16 mouse cellular contexts compared by ENCODE assay signal in the genomic region with DNA sequence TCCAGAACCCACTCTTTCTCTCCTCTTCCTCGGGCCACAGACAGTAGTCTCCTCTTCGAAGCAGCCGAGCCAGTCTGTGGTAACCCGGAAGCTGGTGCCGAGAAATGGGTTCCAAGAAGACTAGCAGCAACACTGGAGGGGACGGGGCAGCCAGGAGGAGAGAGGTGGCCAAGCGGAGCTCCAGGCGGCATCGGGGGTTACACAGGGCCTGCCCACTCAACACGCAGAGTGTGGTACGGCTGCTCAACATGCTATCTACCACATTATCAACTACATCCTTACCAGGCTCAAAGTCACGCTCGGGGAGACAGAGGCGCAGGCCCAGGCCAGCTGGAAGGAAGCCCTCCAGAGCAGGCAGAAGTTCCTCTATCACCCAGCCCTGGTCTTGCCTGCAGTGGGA. TPM values are rescaled to one million over a fixed set of nuclear protein-coding genes. Genes with fewer than 3 reads are reported as not detected.
A peak's percentile ranks its signal among the peaks of the same experiment; 100 is the strongest.
DNase-seq lines count a peak whose midpoint lies in the region; ATAC-seq and TF ChIP-seq lines count a peak whose summit lies in the region.
"Had no signal": no experiment of that assay in that cellular context is flagged by ENCODE, and none has a peak within 500 bp of the region (broad histone marks: within the 10 kb centered on the region; RNA-seq: fewer than 3 reads in every experiment).

No protein-coding gene starts in this region.

- no peaks in the 10 kb centered on the region for H3K27me3 ChIP-seq in liver, adult 2 months (ENCODE audit: control insufficient read depth, insufficient read depth, low read length)
- H3K27me3 ChIP-seq in liver, embryonic 11.5 days (replicated peaks; ENCODE audit: control insufficient read depth, insufficient read depth, low read length): peaks cover 21% of the 10 kb centered on the region
- peaks cover 46% of the 10 kb centered on the region for H3K27me3 ChIP-seq in liver, embryonic 13.5 days
- no peaks in the 10 kb centered on the region for H3K27me3 ChIP-seq in splenic B cell, adult 2 months (ENCODE audit: control insufficient read depth, insufficient read depth, low read length, poor library complexity, severe bottlenecking)
- H3K27me3 ChIP-seq in heart, embryonic 12.5 days (replicated peaks): peaks cover 31% of the 10 kb centered on the region
- H3K27me3 ChIP-seq: neural tube, embryonic 13.5 days had no signal

- ATAC-seq in liver, embryonic 11.5 days (replicated peaks; ENCODE audit: low FRiP score): no peak
- peak; percentile 15 for ATAC-seq in CD4-positive, CD25-positive, alpha-beta regulatory T cell, adult 4 months
- ATAC-seq in liver, embryonic 13.5 days (ENCODE audit: low read depth): no peak; the same call in 1 of the 2 replicates
- ATAC-seq in heart, embryonic 12.5 days (ENCODE audit: insufficient number of reproducible peaks, low FRiP score): no peak
- ATAC-seq: forebrain, embryonic 16.5 days; intestine, postnatal 0 days had no signal

- no peaks in the 10 kb centered on the region for H3K36me3 ChIP-seq in liver, adult 2 months (ENCODE audit: control insufficient read depth, insufficient read depth, low read length)
- no peaks in the 10 kb centered on the region for H3K36me3 ChIP-seq in liver, embryonic 11.5 days (ENCODE audit: control insufficient read depth, insufficient read depth, low read length)
- H3K36me3 ChIP-seq in liver, embryonic 13.5 days: no peaks in the 10 kb centered on the region
- no peaks in the 10 kb centered on the region for H3K36me3 ChIP-seq in splenic B cell, adult 2 months (ENCODE audit: control insufficient read depth, insufficient read depth, low read length, poor library complexity, severe bottlenecking)
- no peaks in the 10 kb centered on the region for H3K36me3 ChIP-seq in heart, embryonic 12.5 days
- H3K36me3 ChIP-seq: neural tube, embryonic 13.5 days had no signal

- H3K4me2 ChIP-seq in liver, embryonic 11.5 days: no peak overlapping the region
- peak overlapping the region; percentile 34; the same call in 1 of the 2 replicates for H3K4me2 ChIP-seq in liver, embryonic 13.5 days
- H3K4me2 ChIP-seq in heart, embryonic 12.5 days: no peak overlapping the region
- H3K4me2 ChIP-seq: lung, embryonic 14.5 days; neural tube, embryonic 13.5 days had no signal

- no peak for DNase-seq in liver, adult 2 months (ENCODE audit: extremely low read depth, low read depth, low spot score)
- DNase-seq in liver, embryonic 11.5 days (ENCODE audit: low spot score): no peak
- DNase-seq in liver, embryonic 13.5 days: no peak
- peak; percentile 41 for DNase-seq in splenic B cell, adult 2 months (ENCODE audit: low read depth, low spot score)
- no peak for DNase-seq in heart, postnatal 36 days
- no peak for DNase-seq in right cerebral cortex, postnatal 4 days
- DNase-seq: cerebellum, postnatal 14 days; heart, postnatal 4 days; lung, embryonic 14.5 days had no signal

- TF ChIP-seq CTCF in liver, adult 2 months (IDR thresholded peaks at IDR 0.05; ENCODE audit: low read depth, low read length): no peak

- WGBS in liver, adult 2 months: 90% methylated on average over 14 of the region's 14 CpGs
- WGBS in liver, embryonic 11.5 days: 61% methylated on average over 14 of the region's 14 CpGs
- 43% methylated on average over 14 of the region's 14 CpGs for WGBS in liver, embryonic 13.5 days (ENCODE audit: insufficient replicate concordance)
- WGBS in heart, embryonic 12.5 days: 83% methylated on average over 14 of the region's 14 CpGs

- H3K4me1 ChIP-seq in liver, adult 2 months (ENCODE audit: control insufficient read depth, insufficient read depth, low read length): peaks cover 16% of the 10 kb centered on the region
- peaks cover 13% of the 10 kb centered on the region for H3K4me1 ChIP-seq in liver, embryonic 11.5 days (replicated peaks; ENCODE audit: control insufficient read depth, insufficient read depth, low read length)
- H3K4me1 ChIP-seq in liver, embryonic 13.5 days (replicated peaks): peaks cover 36% of the 10 kb centered on the region
- peaks cover 17% of the 10 kb centered on the region for H3K4me1 ChIP-seq in heart, embryonic 12.5 days (replicated peaks)

- no peak for TF ChIP-seq POLR2A in liver, adult 2 months (IDR thresholded peaks at IDR 0.05; ENCODE audit: extremely low read depth, insufficient read depth, low read length)

- H3K4me3 ChIP-seq in liver, adult 2 months (ENCODE audit: insufficient read depth, low read depth, low read length): peak overlapping the region; percentile 50
- no peak overlapping the region for H3K4me3 ChIP-seq in liver, embryonic 11.5 days (ENCODE audit: low read depth, low read length)
- no peak overlapping the region for H3K4me3 ChIP-seq in liver, embryonic 13.5 days (replicated peaks)
- H3K4me3 ChIP-seq in heart, embryonic 12.5 days: no peak overlapping the region
- H3K4me3 ChIP-seq: erythroblast, embryonic 14.5 days; neural tube, embryonic 13.5 days had no signal

- H3K27ac ChIP-seq in liver, adult 2 months (replicated peaks; ENCODE audit: insufficient read depth, low read depth, low read length): no peak overlapping the region; the same call in 1 of the 2 replicates
- H3K27ac ChIP-seq in liver, embryonic 11.5 days (ENCODE audit: low read depth, low read length): no peak overlapping the region
- no peak overlapping the region for H3K27ac ChIP-seq in liver, embryonic 13.5 days
- no peak overlapping the region for H3K27ac ChIP-seq in heart, embryonic 12.5 days (ENCODE audit: poor library complexity, severe bottlenecking)
- H3K27ac ChIP-seq: neural tube, embryonic 13.5 days had no signal

- no peaks in the 10 kb centered on the region for H3K79me2 ChIP-seq in liver, adult 2 months (ENCODE audit: control insufficient read depth, insufficient read depth, low read length)

- H3K9ac ChIP-seq in liver, adult 2 months (ENCODE audit: low read depth, low read length): peak overlapping the region; percentile 55
- H3K9ac ChIP-seq in liver, embryonic 11.5 days (ENCODE audit: low read depth, low read length): no peak overlapping the region
- no peak overlapping the region for H3K9ac ChIP-seq in liver, embryonic 13.5 days
- H3K9ac ChIP-seq in heart, embryonic 12.5 days: no peak overlapping the region
- H3K9ac ChIP-seq: lung, embryonic 14.5 days; neural tube, embryonic 13.5 days had no signal

- no peaks in the 10 kb centered on the region for H3K9me3 ChIP-seq in liver, embryonic 11.5 days (ENCODE audit: control insufficient read depth, low read length)
- no peaks in the 10 kb centered on the region for H3K9me3 ChIP-seq in liver, embryonic 13.5 days (replicated peaks)
- no peaks in the 10 kb centered on the region for H3K9me3 ChIP-seq in heart, embryonic 12.5 days (replicated peaks)
- H3K9me3 ChIP-seq: neural tube, embryonic 13.5 days had no signal

- intact Hi-C loops in heart, postnatal 36 days (cut with DNase I): loop anchor here (2.0 to 10.0 kb wide), 2 partner anchors 91 to 469 kb away; no protein-coding TSS in a partner anchor

RNA-seq across cellular contexts. Expression of gene Tlr12, which starts 2.7 kb away (rescaled TPM):
- total RNA-seq in liver, adult 2 months (2014; rRNA removed): 4.2 and 4.9 TPM in 2 replicates
- 3.1 and 5.5 TPM in 2 replicates for polyA plus RNA-seq in liver, adult 2 months (2012; rRNA removed)
- 0.81 and 0.88 TPM in 2 replicates for polyA plus RNA-seq in liver, embryonic 11.5 days (2014; fragmentation: Nextera tagmentation; extraction: Ambion mirVana)
- polyA plus RNA-seq in CD4-positive, CD25-positive, alpha-beta regulatory T cell, adult 4 months (2017; shearing (Covaris generic)): 1 to 10 TPM; 2.0 to 6.1 TPM
- 0.92 and 1.2 TPM in 2 replicates for polyA plus RNA-seq in liver, embryonic 13.5 days (2015; fragmentation: Nextera tagmentation; extraction: Ambion mirVana)
- total RNA-seq in heart, postnatal 36 days (2021): under 1 TPM; 0.11 to 0.56 TPM
- polyA plus RNA-seq in heart, embryonic 12.5 days (2016; fragmentation: Nextera tagmentation; extraction: Ambion mirVana): 0.22 and 0.46 TPM in 2 replicates
- total RNA-seq: gastrocnemius, adult 18-20 months had no signal

RNA-seq across cellular contexts. Expression of gene Zscan20, which starts 5.9 kb away (rescaled TPM):
- 1.4 and 1.7 TPM in 2 replicates for total RNA-seq in liver, adult 2 months (2014; rRNA removed)
- 1.0 and 1.2 TPM in 2 replicates for polyA plus RNA-seq in liver, adult 2 months (2012; rRNA removed)
- polyA plus RNA-seq in liver, embryonic 11.5 days (2014; fragmentation: Nextera tagmentation; extraction: Ambion mirVana): 2.4 and 3.9 TPM in 2 replicates
- 1 to 10 TPM; 3.1 TPM for polyA plus RNA-seq in CD4-positive, CD25-positive, alpha-beta regulatory T cell, adult 4 months (2017; shearing (Covaris generic))
- 0.91 and 1.00 TPM in 2 replicates for polyA plus RNA-seq in liver, embryonic 13.5 days (2015; fragmentation: Nextera tagmentation; extraction: Ambion mirVana)
- total RNA-seq in heart, postnatal 36 days (2021): 1 to 10 TPM; 4.0 to 5.6 TPM
- 4.7 TPM in 2 replicates for polyA plus RNA-seq in heart, embryonic 12.5 days (2016; fragmentation: Nextera tagmentation; extraction: Ambion mirVana)

RNA-seq across cellular contexts. Expression of gene Phc2, which starts 38.7 kb away (rescaled TPM):
- total RNA-seq in liver, adult 2 months (2014; rRNA removed): 7.7 and 12.6 TPM in 2 replicates
- 28.7 and 32.3 TPM in 2 replicates for polyA plus RNA-seq in liver, adult 2 months (2012; rRNA removed)
- polyA plus RNA-seq in liver, embryonic 11.5 days (2014; fragmentation: Nextera tagmentation; extraction: Ambion mirVana): 39.3 and 40.4 TPM in 2 replicates
- 10 to 100 TPM; 13.1 to 14.1 TPM for polyA plus RNA-seq in CD4-positive, CD25-positive, alpha-beta regulatory T cell, adult 4 months (2017; shearing (Covaris generic))
- 9.9 and 12.9 TPM in 2 replicates for polyA plus RNA-seq in liver, embryonic 13.5 days (2015; fragmentation: Nextera tagmentation; extraction: Ambion mirVana)
- total RNA-seq in heart, postnatal 36 days (2021): 10 to 100 TPM; 32.2 to 45.7 TPM
- 53.3 and 58.5 TPM in 2 replicates for polyA plus RNA-seq in heart, embryonic 12.5 days (2016; fragmentation: Nextera tagmentation; extraction: Ambion mirVana)
